Mouse (Mus musculus) ovary, adult 2 months (tissue): ENCODE measurements around the gene Btnl4. TPM values are rescaled to one million over a fixed set of nuclear protein-coding genes. Genes with fewer than 3 reads are reported as not detected.

ENCODE experiments used
- polyA plus RNA-seq: library from polyadenylated mRNA; depleted of rRNA; stranded (reverse); fragments of >200 nt; gene quantifications from 2 replicates; pipeline ENCODE4 v1.2.3, GENCODE M21; 2012; rRNA removed

Gene Btnl4
- polyA plus RNA-seq = not detected in 2 replicates

GRCm38 (mm10) chr17:34477238-34478013 is at the start of gene Btnl4:
TSS of gene Btnl4 (minus strand) at chr17:34477318.

GRCm38 (mm10) chr17:34517252-34517651 is 40.1 kb upstream of the Btnl4 start, which contains the start of gene Btnl6:
TSS of gene Btnl6 (minus strand) at chr17:34517352.

Other genes with a start within 250 kb of the Btnl4 start
- 4.7 and 5.5 TPM in 2 replicates for gene H2-Ob, start 238.4 kb downstream of the Btnl4 start, polyA plus RNA-seq
- gene H2-Ab1, start 219.6 kb downstream of the Btnl4 start, polyA plus RNA-seq = 1,005 and 1,153 TPM in 2 replicates
- 215 and 235 TPM in 2 replicates for gene H2-Aa, start 189.5 kb downstream of the Btnl4 start, polyA plus RNA-seq
- gene H2-Eb1, start 171.5 kb downstream of the Btnl4 start, polyA plus RNA-seq = 122 and 123 TPM in 2 replicates
- 0.03 and 0.08 TPM in 2 replicates for gene H2-Eb2, start 151.7 kb downstream of the Btnl4 start, polyA plus RNA-seq
- gene Btnl2, start 122.5 kb downstream of the Btnl4 start, polyA plus RNA-seq = 0.79 and 1.3 TPM in 2 replicates
- 0.08 and 0.22 TPM in 2 replicates for gene Btnl1, start 100.2 kb downstream of the Btnl4 start, polyA plus RNA-seq
- gene BC051142, start 78.5 kb downstream of the Btnl4 start, polyA plus RNA-seq = 0.84 and 0.85 TPM in 2 replicates
- gene Btnl6, start 40.0 kb upstream of the Btnl4 start, polyA plus RNA-seq = not detected in 2 replicates
- 26.5 and 37.1 TPM in 2 replicates for gene Notch4, start 87.0 kb upstream of the Btnl4 start, polyA plus RNA-seq
- gene Gpsm3, start 112.5 kb upstream of the Btnl4 start, polyA plus RNA-seq = 7.6 and 8.4 TPM in 2 replicates
- 74.1 and 89.9 TPM in 2 replicates for gene Pbx2, start 113.9 kb upstream of the Btnl4 start, polyA plus RNA-seq
- gene Ager, start 120.5 kb upstream of the Btnl4 start, polyA plus RNA-seq = 3.7 and 4.7 TPM in 2 replicates
- gene Rnf5, start 126.4 kb upstream of the Btnl4 start, polyA plus RNA-seq = 82.6 and 89.3 TPM in 2 replicates
- gene Agpat1, start 126.9 kb upstream of the Btnl4 start, polyA plus RNA-seq = 293 and 303 TPM in 2 replicates
- gene Egfl8, start 138.7 kb upstream of the Btnl4 start, polyA plus RNA-seq = 3.9 and 5.0 TPM in 2 replicates
- 41.5 and 54.3 TPM in 2 replicates for gene Ppt2, start 151.2 kb upstream of the Btnl4 start, polyA plus RNA-seq
- 6.4 and 7.2 TPM in 2 replicates for gene Prrt1, start 152.2 kb upstream of the Btnl4 start, polyA plus RNA-seq
- gene Fkbpl, start 167.4 kb upstream of the Btnl4 start, polyA plus RNA-seq = 2.6 and 5.9 TPM in 2 replicates
- 121 and 125 TPM in 2 replicates for gene Atf6b, start 169.8 kb upstream of the Btnl4 start, polyA plus RNA-seq
- gene Tnxb, start 193.2 kb upstream of the Btnl4 start, polyA plus RNA-seq = 47.5 and 63.3 TPM in 2 replicates